Mouse (Mus musculus): ENCODE measurements around the gene Rnf44. TPM values are rescaled to one million over a fixed set of nuclear protein-coding genes. Genes with fewer than 3 reads are reported as not detected.

Gene Rnf44
- polyA plus RNA-seq, 1 experiment: 262 TPM

DNA sequence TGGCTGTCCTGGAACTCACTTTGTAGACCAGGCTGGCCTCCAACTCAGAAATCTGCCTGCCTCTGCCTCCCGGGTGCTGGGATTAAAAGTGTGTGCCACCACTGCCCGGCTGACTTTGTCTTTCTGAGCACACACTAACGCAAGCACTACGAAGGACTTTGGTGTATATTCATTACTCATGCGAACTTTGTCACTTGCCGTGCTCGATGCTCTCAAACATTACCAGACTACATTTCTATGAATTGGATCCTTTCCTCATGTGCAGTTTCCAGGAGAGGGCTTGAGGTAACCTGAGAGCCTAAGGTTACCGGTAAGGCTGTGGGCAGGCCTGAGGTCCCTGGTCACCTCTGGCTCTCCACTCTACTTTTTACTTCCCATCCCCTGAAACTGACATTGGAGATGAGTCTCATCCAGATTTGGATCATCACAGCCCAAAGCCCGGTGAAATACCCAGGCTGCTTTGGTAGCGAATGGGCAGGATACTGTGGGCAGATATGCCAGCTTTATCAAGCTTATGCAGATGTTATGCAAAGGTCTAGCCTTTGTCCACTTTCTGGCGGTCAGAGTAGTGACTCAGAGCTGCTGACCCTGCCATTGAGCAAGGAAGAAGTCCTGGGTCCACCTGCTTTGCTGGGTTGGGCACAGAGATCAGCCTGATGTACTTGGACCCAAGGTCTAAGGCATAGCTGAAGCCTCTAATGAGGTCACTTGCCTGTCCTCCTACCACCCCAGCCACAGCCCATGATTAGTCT lies 1.9 kb upstream of the Rnf44 start:
- no peaks in the 10 kb centered on the region for H3K27me3 ChIP-seq (ENCODE audit: control insufficient read depth, insufficient read depth, low read length)
- peaks cover 15% of the 10 kb centered on the region for H3K4me1 ChIP-seq (ENCODE audit: control insufficient read depth, insufficient read depth, insufficient read length)
- WGBS: 90% methylated on average over 11 of the region's 11 CpGs
- no peaks in the 10 kb centered on the region for H3K36me3 ChIP-seq (ENCODE audit: control insufficient read depth, insufficient read depth, low read length)
- no peak overlapping the region for H3K4me3 ChIP-seq (ENCODE audit: extremely low read depth, insufficient read depth, insufficient read length)
- no peak overlapping the region for H3K27ac ChIP-seq (ENCODE audit: insufficient read depth, low read length)
- no peak for TF ChIP-seq CTCF (IDR thresholded peaks at IDR 0.05; ENCODE audit: extremely low read depth, insufficient read depth, insufficient read length, insufficient replicate concordance)
- TF ChIP-seq POLR2A (IDR thresholded peaks at IDR 0.05; ENCODE audit: low read depth, low read length): no peak
- DNase-seq (ENCODE audit: low read depth in 1 of 2, low spot score in 2 of 2): no peak

DNA sequence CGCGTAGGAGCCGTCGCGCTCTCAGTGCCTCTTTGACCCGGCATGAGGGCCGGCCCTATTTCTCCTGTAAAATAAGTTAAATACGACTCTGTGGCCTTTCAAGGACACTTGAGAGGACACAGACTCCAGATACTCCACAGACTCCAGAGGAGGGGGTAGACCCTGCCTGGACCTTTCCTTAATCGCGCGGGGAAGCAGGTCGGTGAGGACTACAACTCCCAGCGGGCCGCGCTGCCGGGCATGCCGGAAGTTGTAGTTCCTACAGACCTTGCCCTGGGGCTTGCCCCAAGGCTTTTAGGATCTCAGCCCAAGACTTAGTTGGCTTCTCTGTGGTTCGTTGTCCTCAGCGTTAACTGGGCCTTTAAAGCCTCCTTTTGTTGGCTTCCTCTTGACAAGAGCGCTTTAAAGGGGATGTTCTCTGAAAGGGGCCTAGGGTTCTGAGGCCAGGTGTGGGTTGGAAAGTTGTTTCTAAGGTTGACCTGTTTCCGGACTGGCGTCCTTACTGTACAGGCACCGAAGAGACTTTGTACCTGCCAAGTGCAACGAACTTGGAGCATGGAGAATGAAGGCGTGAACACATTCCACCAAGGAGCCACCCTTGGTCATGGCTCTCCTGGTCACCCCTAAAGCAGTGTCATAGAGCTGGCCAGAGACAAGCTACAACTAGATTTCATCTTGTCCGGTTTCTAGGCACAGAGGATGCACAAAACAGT lies 797 bp upstream of the Rnf44 start:
- peak in 1 of 2 experiments; percentile 86 for DNase-seq (ENCODE audit: low read depth in 1 of 2, low spot score in 2 of 2)
- H3K4me1 ChIP-seq (ENCODE audit: control insufficient read depth, insufficient read depth, insufficient read length): peaks cover 20% of the 10 kb centered on the region
- no peaks in the 10 kb centered on the region for H3K36me3 ChIP-seq (ENCODE audit: control insufficient read depth, insufficient read depth, low read length)
- H3K27me3 ChIP-seq (ENCODE audit: control insufficient read depth, insufficient read depth, low read length): no peaks in the 10 kb centered on the region
- no peak for TF ChIP-seq CTCF (IDR thresholded peaks at IDR 0.05; ENCODE audit: extremely low read depth, insufficient read depth, insufficient read length, insufficient replicate concordance)
- peak; percentile 30; the same call in 1 of the 2 replicates for TF ChIP-seq POLR2A (IDR thresholded peaks at IDR 0.05; ENCODE audit: low read depth, low read length)
- H3K4me3 ChIP-seq (ENCODE audit: extremely low read depth, insufficient read depth, insufficient read length): peak overlapping the region; percentile 75
- H3K27ac ChIP-seq (ENCODE audit: insufficient read depth, low read length): peak overlapping the region; percentile 98
- 13% methylated on average over 26 of the region's 26 CpGs for WGBS

GRCm38 (mm10) chr13:54692711-54693557 lies 773 bp downstream of the Rnf44 start:
- no peak for TF ChIP-seq POLR2A (IDR thresholded peaks at IDR 0.05; ENCODE audit: low read depth, low read length)
- TF ChIP-seq CTCF (IDR thresholded peaks at IDR 0.05; ENCODE audit: extremely low read depth, insufficient read depth, insufficient read length, insufficient replicate concordance): no peak
- H3K27me3 ChIP-seq (ENCODE audit: control insufficient read depth, insufficient read depth, low read length): no peaks in the 10 kb centered on the region
- DNase-seq (ENCODE audit: low read depth in 1 of 2, low spot score in 2 of 2): no peak
- H3K27ac ChIP-seq (ENCODE audit: insufficient read depth, low read length): peak overlapping the region; percentile 98
- H3K4me1 ChIP-seq (ENCODE audit: control insufficient read depth, insufficient read depth, insufficient read length): peaks cover 20% of the 10 kb centered on the region
- no peaks in the 10 kb centered on the region for H3K36me3 ChIP-seq (ENCODE audit: control insufficient read depth, insufficient read depth, low read length)
- H3K4me3 ChIP-seq (ENCODE audit: extremely low read depth, insufficient read depth, insufficient read length): peak overlapping the region; percentile 69
- WGBS: 6% methylated on average over 21 of the region's 21 CpGs

DNA sequence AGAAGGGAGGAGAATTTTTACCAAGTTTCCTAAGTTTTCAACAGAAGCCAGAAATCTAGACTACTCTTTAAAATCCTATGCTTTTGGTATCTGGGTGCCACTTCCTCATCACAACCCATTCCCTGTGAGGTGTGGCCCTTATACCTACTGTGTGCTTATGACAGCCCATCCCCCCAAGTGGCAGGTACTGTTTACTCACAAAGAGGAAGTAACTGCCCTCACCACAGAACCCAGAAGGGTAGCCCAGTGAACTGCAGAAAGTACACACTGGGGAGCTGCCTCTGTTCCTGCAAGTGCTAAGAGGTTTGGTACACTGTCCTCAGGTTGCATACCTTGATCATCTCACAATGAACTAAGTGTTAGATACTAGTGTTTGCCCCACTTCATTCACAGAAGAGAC lies 2.0 kb downstream of the Rnf44 start:
- no peak overlapping the region for H3K4me3 ChIP-seq (ENCODE audit: extremely low read depth, insufficient read depth, insufficient read length)
- TF ChIP-seq CTCF (IDR thresholded peaks at IDR 0.05; ENCODE audit: extremely low read depth, insufficient read depth, insufficient read length, insufficient replicate concordance): no peak
- H3K4me1 ChIP-seq (ENCODE audit: control insufficient read depth, insufficient read depth, insufficient read length): peaks cover 20% of the 10 kb centered on the region
- H3K27me3 ChIP-seq (ENCODE audit: control insufficient read depth, insufficient read depth, low read length): no peaks in the 10 kb centered on the region
- H3K27ac ChIP-seq (ENCODE audit: insufficient read depth, low read length): peak overlapping the region; percentile 98
- H3K36me3 ChIP-seq (ENCODE audit: control insufficient read depth, insufficient read depth, low read length): no peaks in the 10 kb centered on the region
- peak; percentile 52 to 75 for DNase-seq (ENCODE audit: low read depth in 1 of 2, low spot score in 2 of 2)

DNA sequence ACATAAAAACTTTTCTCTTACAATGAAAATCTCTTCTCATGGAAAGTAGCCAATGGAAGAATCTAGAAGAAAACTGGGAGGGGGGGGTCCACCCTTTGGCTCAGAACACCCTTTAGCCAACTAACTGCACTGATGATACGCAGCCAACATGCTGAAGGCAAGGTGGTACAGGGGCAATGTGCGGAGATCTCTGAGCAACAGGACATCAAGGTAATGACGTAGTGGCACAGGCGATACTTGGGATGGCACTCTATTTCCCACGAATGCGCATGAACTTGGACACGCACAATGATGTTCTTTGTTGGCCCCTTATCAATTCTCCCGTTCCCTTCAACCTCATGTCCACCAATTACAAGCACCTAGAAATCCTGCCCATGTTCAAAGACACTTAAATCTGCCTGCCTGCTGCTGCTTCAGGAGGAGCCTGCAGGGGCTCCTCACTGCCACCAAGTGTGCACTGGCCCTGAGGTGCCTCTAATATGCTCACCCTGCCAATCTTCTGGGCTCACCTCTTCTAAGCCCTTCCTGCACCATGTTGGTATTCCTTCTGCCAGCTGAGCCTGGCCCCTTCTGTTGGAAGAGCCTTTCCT lies 3.5 kb downstream of the Rnf44 start:
- Histone ChIP-seq H3K4me1 (ENCODE audit: control insufficient read depth, insufficient read depth, insufficient read length) (peaks cover 32% of the 10 kb centered on the region), H3K27me3 (ENCODE audit: control insufficient read depth, insufficient read depth, low read length) (no peaks in the 10 kb centered on the region), H3K4me3 (ENCODE audit: extremely low read depth, insufficient read depth, insufficient read length) (no peak overlapping the region), H3K36me3 (ENCODE audit: control insufficient read depth, insufficient read depth, low read length) (no peaks in the 10 kb centered on the region), H3K27ac (ENCODE audit: insufficient read depth, low read length) (no peak overlapping the region)
- WGBS: 92% methylated on average over 8 of the region's 8 CpGs
- DNase-seq (ENCODE audit: low read depth in 1 of 2, low spot score in 2 of 2): no peak
- TF ChIP-seq CTCF (IDR thresholded peaks at IDR 0.05; ENCODE audit: extremely low read depth, insufficient read depth, insufficient read length, insufficient replicate concordance): no peak
- TF ChIP-seq POLR2A (IDR thresholded peaks at IDR 0.05; ENCODE audit: low read depth, low read length): no peak

DNA sequence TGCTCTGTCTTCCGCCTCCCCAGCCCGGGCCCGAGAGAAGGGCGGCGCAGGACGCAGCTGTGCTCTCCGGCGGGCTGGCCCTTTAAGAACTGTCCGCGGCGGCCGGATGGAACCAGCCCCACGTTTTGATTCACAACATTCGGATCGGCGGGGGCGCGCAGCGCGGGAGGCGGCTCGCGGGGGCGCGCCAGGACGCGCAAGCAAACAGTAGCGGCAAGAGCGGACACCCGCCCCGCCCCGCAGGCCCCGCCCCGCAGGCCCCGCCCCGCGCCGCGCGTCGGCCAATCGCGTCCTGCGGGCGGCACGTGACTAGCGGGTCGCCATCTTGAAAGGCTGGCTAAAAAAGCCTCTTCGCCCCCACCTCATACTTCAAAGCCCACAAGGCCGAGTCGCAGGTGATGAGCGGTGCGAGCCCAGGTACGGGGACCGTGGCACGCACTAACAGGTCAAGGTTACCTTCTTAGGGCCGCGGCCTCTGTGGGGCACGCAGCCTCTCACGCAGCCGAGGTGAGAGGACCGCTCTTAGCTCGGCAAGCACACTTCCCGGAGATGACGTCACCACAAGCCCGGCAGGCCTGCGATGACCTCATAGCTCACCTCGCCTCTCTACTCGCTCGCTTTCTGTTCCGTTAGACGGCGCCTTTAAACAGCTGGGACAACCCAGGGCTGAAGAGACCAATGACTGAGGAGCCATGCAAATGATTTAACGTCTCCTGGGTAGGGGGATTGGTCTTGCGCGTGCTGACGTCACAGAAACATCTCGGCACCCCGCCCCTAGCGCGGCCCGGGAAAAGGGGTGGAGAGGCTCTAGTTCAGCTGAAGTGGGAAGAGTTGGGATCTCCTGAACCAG lies 5.9 kb downstream of the Rnf44 start:
- peak overlapping the region; percentile 97 for H3K27ac ChIP-seq (ENCODE audit: insufficient read depth, low read length)
- peak overlapping the region; percentile 77 for H3K4me3 ChIP-seq (ENCODE audit: extremely low read depth, insufficient read depth, insufficient read length)
- peak; percentile 95 to 97 for DNase-seq (ENCODE audit: low read depth in 1 of 2, low spot score in 2 of 2)
- peaks cover 14% of the 10 kb centered on the region for H3K36me3 ChIP-seq (ENCODE audit: control insufficient read depth, insufficient read depth, low read length)
- WGBS: 1% methylated on average over 82 of the region's 82 CpGs
- peak; percentile 46 for TF ChIP-seq POLR2A (IDR thresholded peaks at IDR 0.05; ENCODE audit: low read depth, low read length)
- TF ChIP-seq CTCF (IDR thresholded peaks at IDR 0.05; ENCODE audit: extremely low read depth, insufficient read depth, insufficient read length, insufficient replicate concordance): no peak
- peaks cover 38% of the 10 kb centered on the region for H3K4me1 ChIP-seq (ENCODE audit: control insufficient read depth, insufficient read depth, insufficient read length)
- no peaks in the 10 kb centered on the region for H3K27me3 ChIP-seq (ENCODE audit: control insufficient read depth, insufficient read depth, low read length)

Data from spleen, adult 2 months (tissue).